ENCODE assay signal across 9 mouse cellular contexts in genomic region chr16:91896426-91896830, GRCm38 (mm10).
DNase-seq lines count a peak whose midpoint lies in the region; ATAC-seq and TF ChIP-seq lines count a peak whose summit lies in the region.
"Had no signal": no experiment of that assay in that cellular context is flagged by ENCODE, and none has a peak within 500 bp of the region (broad histone marks: within the 10 kb centered on the region; RNA-seq: fewer than 3 reads in every experiment).

No protein-coding gene starts in this region.

- DNase-seq in frontal cortex, postnatal 25 days (ENCODE audit: low spot score in 2 of 2): no peak
- peak; percentile 80 for DNase-seq in cerebellum, adult 9-10 months
- peak; percentile 82 to 83 for DNase-seq in layer of hippocampus, adult 8-10 months (ENCODE audit: low spot score in 2 of 2)
- no peak for DNase-seq in urinary bladder, postnatal 4 days (ENCODE audit: low spot score in 2 of 2)
- no peak for DNase-seq in thymus, postnatal 4 days
- DNase-seq: liver had no signal

- no peak for TF ChIP-seq POLR2A in olfactory bulb, adult 2 months (IDR thresholded peaks at IDR 0.05; ENCODE audit: insufficient read depth, low read depth, low read length)

- ATAC-seq in frontal cortex, adult (ENCODE audit: low TSS enrichment): peak; percentile 47; the same call in 1 of the 2 replicates
- no peak for ATAC-seq in heart, embryonic 11.5 days (replicated peaks; ENCODE audit: insufficient number of reproducible peaks, low FRiP score, low TSS enrichment)

- H3K4me3 ChIP-seq in olfactory bulb, adult 2 months (ENCODE audit: insufficient read depth, low read depth, low read length): no peak overlapping the region
- H3K4me3 ChIP-seq in heart, embryonic 11.5 days (ENCODE audit: low read depth, low read length): no peak overlapping the region

- peaks cover 9% of the 10 kb centered on the region; the same call in 1 of the 2 replicates for H3K4me1 ChIP-seq in olfactory bulb, adult 2 months (ENCODE audit: control insufficient read depth, insufficient read depth, low read length)
- H3K4me1 ChIP-seq in heart, embryonic 11.5 days (ENCODE audit: control insufficient read depth, insufficient read depth, low read length): no peaks in the 10 kb centered on the region

- H3K27me3 ChIP-seq in heart, embryonic 11.5 days (ENCODE audit: control insufficient read depth, insufficient read depth, low read length): 0 out of 2 replicates have a peak, but pooled peaks cover 2% of the 10 kb centered on the region

- no peak overlapping the region for H3K9ac ChIP-seq in heart, embryonic 11.5 days (ENCODE audit: low read depth, low read length)

- no peak overlapping the region for H3K4me2 ChIP-seq in heart, embryonic 11.5 days

- TF ChIP-seq CTCF in olfactory bulb, adult 2 months (IDR thresholded peaks at IDR 0.05; ENCODE audit: insufficient read depth, low read depth, low read length): no peak

- 41% methylated on average over 6 of the region's 6 CpGs for WGBS in olfactory bulb, adult 2 months
- WGBS in heart, embryonic 11.5 days (ENCODE audit: insufficient replicate concordance): 69% methylated on average over 6 of the region's 6 CpGs

- peak overlapping the region; percentile 18; the same call in 1 of the 2 replicates for H3K27ac ChIP-seq in olfactory bulb, adult 2 months (ENCODE audit: insufficient read depth, low read depth, low read length)
- H3K27ac ChIP-seq in heart, embryonic 11.5 days (ENCODE audit: low read depth, low read length): no peak overlapping the region

- H3K9me3 ChIP-seq in heart, embryonic 11.5 days (replicated peaks; ENCODE audit: control insufficient read depth, low read length): no peaks in the 10 kb centered on the region

- H3K36me3 ChIP-seq in heart, embryonic 11.5 days (ENCODE audit: control insufficient read depth, insufficient read depth, low read length): no peaks in the 10 kb centered on the region

Comparison
In these comparisons a context has a peak if more than half of its experiments do, and no peak if none do; other contexts are left out.
1. DNase-seq: peak in cerebellum, adult 9-10 months (single experiment) and layer of hippocampus, adult 8-10 months (2 of 2); none in frontal cortex, postnatal 25 days (0 of 2), urinary bladder, postnatal 4 days (0 of 2) and thymus, postnatal 4 days (single experiment).